Mouse (Mus musculus): ENCODE results near the gene Cdc42ep4.

The Cdc42ep4 gene

GRCm38 (mm10) chr11:113751484-113752084, at the start of gene Cdc42ep4:
Gene Cdc42ep4 (minus strand): TSS chr11:113751881.
- CTCF ChIA-PET: interaction anchor here (0.6 kb wide), 1 partner anchor 341 kb away, joined by 15 read pairs; no protein-coding TSS in a partner anchor

GRCm38 (mm10) chr11:113800026-113800425, 48.3 kb upstream of the Cdc42ep4 start:
- CTCF ChIA-PET: no interaction called here

GRCm38 (mm10) chr11:113799041-113799447, 47.4 kb upstream of the Cdc42ep4 start:
- CTCF ChIA-PET: no interaction called here

- CTCF ChIA-PET: interaction anchor here (1.2 kb wide), 1 partner anchor 12 kb away, joined by 4 read pairs; no protein-coding TSS in a partner anchor
Observed at GRCm38 (mm10) chr11:113798011-113798410, 46.3 kb upstream of the Cdc42ep4 start.

GRCm38 (mm10) chr11:113797014-113797983, 45.6 kb upstream of the Cdc42ep4 start:
- CTCF ChIA-PET: interaction anchor here (1.2 kb wide), 1 partner anchor 13 kb away, joined by 4 read pairs; no protein-coding TSS in a partner anchor

GRCm38 (mm10) chr11:113795846-113796245, 44.2 kb upstream of the Cdc42ep4 start:
- CTCF ChIA-PET: no interaction called here

GRCm38 (mm10) chr11:113791357-113792215, 39.9 kb upstream of the Cdc42ep4 start:
- CTCF ChIA-PET: no interaction called here

- CTCF ChIA-PET: no interaction called here
Observed at GRCm38 (mm10) chr11:113789101-113789500, 37.4 kb upstream of the Cdc42ep4 start.

GRCm38 (mm10) chr11:113788183-113788789, 36.6 kb upstream of the Cdc42ep4 start:
- CTCF ChIA-PET: interaction anchor here (0.6 kb wide), 1 partner anchor 22 kb away, joined by 4 read pairs; no protein-coding TSS in a partner anchor

- CTCF ChIA-PET: interaction anchor here (0.6 to 0.7 kb wide), 2 partner anchors 11 to 632 kb away, joined by 3 to 9 read pairs; no protein-coding TSS in a partner anchor
Observed at GRCm38 (mm10) chr11:113787432-113788182, 35.9 kb upstream of the Cdc42ep4 start.

- CTCF ChIA-PET: interaction anchor here (0.7 kb wide), 1 partner anchor 632 kb away, joined by 9 read pairs; no protein-coding TSS in a partner anchor
Observed at GRCm38 (mm10) chr11:113787009-113787408, 35.3 kb upstream of the Cdc42ep4 start.

- CTCF ChIA-PET: no interaction called here
Observed at GRCm38 (mm10) chr11:113786395-113786794, 34.7 kb upstream of the Cdc42ep4 start.

- CTCF ChIA-PET: interaction anchor here (0.6 kb wide), 1 partner anchor 35 kb away, joined by 3 read pairs; no protein-coding TSS in a partner anchor
Observed at GRCm38 (mm10) chr11:113785406-113786171, 33.9 kb upstream of the Cdc42ep4 start.

- CTCF ChIA-PET: no interaction called here
Observed at GRCm38 (mm10) chr11:113784656-113785396, 33.1 kb upstream of the Cdc42ep4 start.

- CTCF ChIA-PET: interaction anchor here (0.5 kb wide), 1 partner anchor 159 kb away, joined by 7 read pairs; no protein-coding TSS in a partner anchor
Observed at GRCm38 (mm10) chr11:113782496-113782895, 30.8 kb upstream of the Cdc42ep4 start.

- CTCF ChIA-PET: no interaction called here
Observed at GRCm38 (mm10) chr11:113782006-113782405, 30.3 kb upstream of the Cdc42ep4 start.

GRCm38 (mm10) chr11:113779680-113780041, 28.0 kb upstream of the Cdc42ep4 start:
- CTCF ChIA-PET: no interaction called here

Measured in spleen, embryonic (tissue).